Mouse (Mus musculus) CH12.LX (cell line): ENCODE results near the gene P2rx1. TPM values are rescaled to one million over a fixed set of nuclear protein-coding genes. Genes with fewer than 3 reads are reported as not detected.

ENCODE experiments used
- DNase-seq: peaks from one replicate; pipeline ENCODE4 v3.0.0-alpha.2; 2013; ENCODE audit errors: extremely low read depth
- H3K27ac ChIP-seq: 2 replicates; pipeline ENCODE4 v1.5.1; 2012; ENCODE audit warnings: low read depth, mild to moderate bottlenecking, control low read depth, moderate library complexity; ENCODE audit not compliant: insufficient read depth
- H3K27me3 ChIP-seq: replicated peaks from 2 replicates; pipeline ENCODE3; 2012; ENCODE audit warnings: inconsistent platforms
- H3K36me3 ChIP-seq, 2 experiments: replicated peaks in 1 of 2; 2 replicates each; pipeline versions ENCODE3 to v1.6.1; 2012; ENCODE audit warnings: inconsistent platforms in 1 of 2, low read length in 1 of 2, mild to moderate bottlenecking in 1 of 2, mixed read lengths in 1 of 2, moderate library complexity in 1 of 2; ENCODE audit not compliant: control insufficient read depth in 1 of 2, insufficient read depth in 1 of 2
- H3K4me1 ChIP-seq, 2 experiments: 2 replicates each; pipeline ENCODE4 v1.6.1; 2012; ENCODE audit warnings: inconsistent platforms in 1 of 2, moderate library complexity in 1 of 2; ENCODE audit not compliant: insufficient read depth in 2 of 2, control insufficient read depth in 1 of 2
- H3K4me2 ChIP-seq: 2 replicates; pipeline ENCODE4 v1.6.1; 2012; ENCODE audit warnings: low read depth, mild to moderate bottlenecking, control low read depth; ENCODE audit not compliant: poor library complexity, insufficient read depth, severe bottlenecking
- H3K4me3 ChIP-seq, 3 experiments: fragments of 150-350 bp in 1 of 3; sonication (generic) in 1 of 3; replicated peaks in 1 of 3; 2 replicates each; pipeline versions ENCODE3 to v1.5.1; 2011 to 2012; ENCODE audit warnings: low read depth in 2 of 3, low read length in 2 of 3, mild to moderate bottlenecking in 2 of 3, moderate library complexity in 2 of 3, control low read depth in 1 of 3, improper control_type of control experiment in 1 of 3, inconsistent platforms in 1 of 3, mixed read lengths in 1 of 3; ENCODE audit not compliant: poor library complexity in 1 of 3
- H3K79me2 ChIP-seq: replicated peaks from 2 replicates; pipeline ENCODE4 v1.6.1; 2012; ENCODE audit warnings: mild to moderate bottlenecking, moderate library complexity; ENCODE audit not compliant: control insufficient read depth, poor library complexity, insufficient read depth, severe bottlenecking; ENCODE audit errors: extremely low read depth
- H3K9ac ChIP-seq: 2 replicates; pipeline ENCODE4 v1.6.1; 2012; ENCODE audit warnings: low read depth, mild to moderate bottlenecking, control low read depth, moderate library complexity; ENCODE audit not compliant: insufficient read depth
- H3K9me3 ChIP-seq: replicated peaks from 2 replicates; pipeline ENCODE3; 2012; ENCODE audit warnings: low read length, inconsistent platforms, mixed read lengths
- CTCF ChIP-seq, 2 experiments: IDR thresholded peaks in 1 of 2; conservative IDR thresholded peaks in 1 of 2; 2 replicates each; pipeline ENCODE4 v1.5.1; 2011 to 2012; ENCODE audit warnings: low read depth in 2 of 2, low read length in 2 of 2, improper control_type of control experiment in 1 of 2, inconsistent platforms in 1 of 2, mild to moderate bottlenecking in 1 of 2, moderate library complexity in 1 of 2
- E2F4 ChIP-seq: IDR thresholded peaks from 2 replicates; pipeline ENCODE4 v1.6.1; 2011; ENCODE audit warnings: low read depth, low read length, improper control_type of control experiment; ENCODE audit not compliant: insufficient replicate concordance
- EP300 ChIP-seq: IDR thresholded peaks from 2 replicates; pipeline ENCODE4 v1.6.1; 2011; ENCODE audit warnings: low read length, improper control_type of control experiment
- ETS1 ChIP-seq: conservative IDR thresholded peaks from 2 replicates; pipeline ENCODE4 v1.6.1; 2012; ENCODE audit warnings: low read depth, mild to moderate bottlenecking, inconsistent platforms, low read length, improper control_type of control experiment, moderate library complexity
- GABPA ChIP-seq: IDR thresholded peaks from 2 replicates; pipeline ENCODE4 v1.6.1; 2012; ENCODE audit warnings: low read depth, low read length, improper control_type of control experiment, inconsistent platforms; ENCODE audit not compliant: insufficient replicate concordance
- HCFC1 ChIP-seq: IDR thresholded peaks from 2 replicates; pipeline ENCODE4 v1.6.1; 2012; ENCODE audit warnings: low read depth, mild to moderate bottlenecking, inconsistent platforms, low read length, improper control_type of control experiment
- IRF4 ChIP-seq: IDR thresholded peaks from 2 replicates; pipeline ENCODE4 v1.6.1; 2014; ENCODE audit warnings: low read depth, mild to moderate bottlenecking, inconsistent platforms, low read length, improper control_type of control experiment
- JUND ChIP-seq: conservative IDR thresholded peaks from 2 replicates; pipeline ENCODE4 v1.6.1; 2011; ENCODE audit warnings: low read depth, low read length, improper control_type of control experiment
- MAFK ChIP-seq: IDR thresholded peaks from 2 replicates; pipeline ENCODE4 v1.6.1; 2011; ENCODE audit warnings: low read length, improper control_type of control experiment; ENCODE audit not compliant: insufficient replicate concordance
- MAX ChIP-seq: IDR thresholded peaks from 2 replicates; pipeline ENCODE4 v1.6.1; 2011; ENCODE audit warnings: low read length, improper control_type of control experiment
- MEF2A ChIP-seq: IDR thresholded peaks from 2 replicates; pipeline ENCODE4 v1.6.1; 2014; ENCODE audit warnings: low read depth, mild to moderate bottlenecking, inconsistent platforms, low read length, improper control_type of control experiment, borderline replicate concordance
- MXI1 ChIP-seq: IDR thresholded peaks from 2 replicates; pipeline ENCODE4 v1.6.1; 2011; ENCODE audit warnings: mild to moderate bottlenecking, low read depth, low read length, improper control_type of control experiment
- NELFE ChIP-seq: IDR thresholded peaks from 2 replicates; pipeline ENCODE4 v1.6.1; 2011; ENCODE audit warnings: low read depth, low read length, improper control_type of control experiment
- NRF1 ChIP-seq: IDR thresholded peaks from 2 replicates; pipeline ENCODE4 v1.6.1; 2014; ENCODE audit warnings: low read depth, mild to moderate bottlenecking, inconsistent platforms, low read length, improper control_type of control experiment, moderate library complexity
- PAX5 ChIP-seq: IDR thresholded peaks from 2 replicates; pipeline ENCODE4 v1.6.1; 2012; ENCODE audit warnings: low read length, inconsistent platforms, mixed read lengths
- POLR2A ChIP-seq: IDR thresholded peaks from 2 replicates; pipeline ENCODE4 v1.6.1; 2011; ENCODE audit warnings: low read depth, mild to moderate bottlenecking, improper control_type of control experiment, low read length
- RAD21 ChIP-seq: IDR thresholded peaks from 2 replicates; pipeline ENCODE4 v1.6.1; 2011; ENCODE audit warnings: low read depth, mild to moderate bottlenecking, low read length, improper control_type of control experiment, moderate library complexity
- SMC3 ChIP-seq: IDR thresholded peaks from 2 replicates; pipeline ENCODE4 v1.6.1; 2011; ENCODE audit warnings: low read depth, low read length, improper control_type of control experiment
- TBP ChIP-seq: conservative IDR thresholded peaks from 2 replicates; pipeline ENCODE4 v1.6.1; 2011; ENCODE audit warnings: low read depth, low read length, improper control_type of control experiment
- TCF12 ChIP-seq: IDR thresholded peaks from 2 replicates; pipeline ENCODE4 v1.6.1; 2014; ENCODE audit warnings: low read depth, mild to moderate bottlenecking, inconsistent platforms, low read length, improper control_type of control experiment
- UBTF ChIP-seq: IDR thresholded peaks from 2 replicates; pipeline ENCODE4 v1.6.1; 2012; ENCODE audit warnings: low read depth, mild to moderate bottlenecking, inconsistent platforms, low read length, improper control_type of control experiment, moderate library complexity
- ZC3H11A ChIP-seq: IDR thresholded peaks from 2 replicates; pipeline ENCODE4 v1.6.1; 2012; ENCODE audit warnings: low read depth, mild to moderate bottlenecking, inconsistent platforms, low read length, improper control_type of control experiment
- ZKSCAN1 ChIP-seq: IDR thresholded peaks from 2 replicates; pipeline ENCODE4 v1.6.1; 2012; ENCODE audit warnings: low read depth, inconsistent platforms, low read length, improper control_type of control experiment, borderline replicate concordance
- ZNF384 ChIP-seq: IDR thresholded peaks from 2 replicates; pipeline ENCODE4 v1.6.1; 2012; ENCODE audit warnings: low read depth, low read length, improper control_type of control experiment, inconsistent platforms
- dilution Hi-C: fragments of 300-500 bp; cut with MboI; formaldehyde crosslinking; loops from 2 replicates; pipeline ENCODE4 v1.14.3; 2020; ENCODE audit warnings: low sequenced_read_pairs; ENCODE audit not compliant: extremely low pct_unique_long_range_greater_than_20kb, extremely low pct_ligation_motif_present
- in situ Hi-C: fragments of 300-500 bp; cut with MboI; formaldehyde crosslinking; loops from 3 replicates; pipeline ENCODE4 v1.14.3; 2019; ENCODE audit warnings: low sequenced_read_pairs, low pct_ligation_motif_present, low pct_unique_long_range_greater_than_20kb, mixed read lengths
- polyA plus RNA-seq: library from polyadenylated mRNA; unstranded; fragments of >175 nt; gene quantifications from 2 replicates; pipeline ENCODE4 v1.2.1, GENCODE M21; 2012; ENCODE audit warnings: low read depth; ENCODE audit not compliant: insufficient read length
- total RNA-seq, 2 experiments: library from RNA; depleted of rRNA; stranded (reverse); fragments of 300-350 nt in 1 of 2; fragments of >200 nt in 1 of 2; gene quantifications; 2 replicates each; pipeline ENCODE4 v1.2.3; 2012 to 2014

P2rx1 gene
- total and polyA plus RNA-seq, 3 experiments, result 15.9 to 23.3 (median 21.5) TPM

DNA sequence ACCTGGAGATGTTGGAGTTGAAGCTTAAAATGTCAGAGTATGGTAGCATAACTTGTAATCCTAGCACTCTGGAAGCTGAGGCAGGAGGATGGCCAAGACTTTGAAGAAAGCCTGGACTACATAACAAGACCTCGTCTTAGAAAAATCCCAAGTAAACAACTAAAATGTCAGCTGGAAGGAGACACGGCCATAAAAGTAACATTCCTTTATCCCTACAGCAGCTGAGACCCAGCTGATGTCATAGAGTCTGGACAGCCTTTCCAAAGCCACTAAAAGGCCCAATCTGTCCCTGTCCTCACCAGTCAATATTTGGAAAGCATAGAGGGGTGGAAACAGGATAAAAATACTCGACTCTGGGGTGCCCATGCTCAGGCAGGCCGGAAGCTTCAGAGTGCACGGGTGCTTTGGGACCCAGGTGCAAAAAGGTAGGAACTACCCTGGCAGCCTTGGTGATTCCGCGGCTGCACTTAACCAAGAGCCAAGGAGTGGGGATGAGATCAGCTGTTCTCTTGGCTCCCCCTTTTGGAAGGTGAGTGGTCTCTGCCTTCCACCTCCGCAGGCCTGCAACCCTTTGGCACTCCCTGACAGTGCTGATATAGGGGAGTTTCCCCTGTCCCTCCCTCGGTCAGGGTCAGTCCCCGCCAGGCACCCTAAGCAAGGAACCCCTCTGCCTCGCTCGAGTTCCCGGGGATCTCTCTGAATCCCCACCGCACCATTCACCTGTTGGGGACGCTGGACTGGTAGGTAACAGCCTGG is 38.8 kb upstream of the P2rx1 start:
- no peaks in the 10 kb centered on the region for H3K27me3 ChIP-seq
- dilution Hi-C loops, result no loop called here
- in situ Hi-C loops, result no loop called here
- peaks cover 28% of the 10 kb centered on the region for H3K79me2 ChIP-seq
- H3K27ac ChIP-seq, result no peak overlapping the region
- no peaks in the 10 kb centered on the region for H3K9me3 ChIP-seq
- peak overlapping the region in 2 of 3 experiments; percentile 38 to 80 for H3K4me3 ChIP-seq
- peaks cover 5 to 9% of the 10 kb centered on the region in 2 experiments for H3K36me3 ChIP-seq
- peak overlapping the region; percentile 41; the same call in 1 of the 2 replicates for H3K4me2 ChIP-seq
- TF ChIP-seq RAD21 (peak; percentile 48), JUND (no peak), POLR2A (no peak), NELFE (no peak), CTCF (conservative IDR thresholded peaks at IDR 0.05 in 1 of 2, IDR thresholded peaks at IDR 0.05 in 1 of 2; ENCODE audit: low read depth in 2 of 2, low read length in 2 of 2) (peak in 1 of 2 experiments; percentile 38; a peak in 2 of 4 replicates), SMC3 (peak; percentile 31), MAFK (no peak), HCFC1 (no peak), TCF12 (no peak)
- H3K9ac ChIP-seq, result no peak overlapping the region; the same call in 1 of the 2 replicates
- no peak for DNase-seq
- H3K4me1 ChIP-seq, result peaks cover 40 to 83% of the 10 kb centered on the region in 2 experiments

DNA sequence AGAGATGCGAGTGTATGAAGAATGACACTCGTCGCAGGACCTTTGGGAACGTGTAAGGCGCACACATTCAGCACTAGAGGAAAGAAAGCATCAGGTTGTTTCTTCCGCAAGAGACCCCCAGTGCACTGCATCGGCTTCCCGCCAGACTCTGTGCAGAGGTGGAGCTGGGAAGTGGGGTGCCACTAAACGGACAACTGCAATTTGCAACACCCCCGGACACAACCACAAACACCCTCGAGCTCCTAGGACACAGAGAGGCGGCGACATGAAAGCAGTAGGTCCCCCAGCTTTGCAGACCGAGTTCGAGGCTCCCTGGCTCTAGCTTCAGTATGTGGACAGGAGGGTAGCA is 38.2 kb upstream of the P2rx1 start:
- Histone ChIP-seq H3K79me2 (peaks cover 34% of the 10 kb centered on the region), H3K9me3 (no peaks in the 10 kb centered on the region), H3K27me3 (no peaks in the 10 kb centered on the region), H3K4me1 (peaks cover 37 to 83% of the 10 kb centered on the region in 2 experiments), H3K4me2 (peak overlapping the region; percentile 41), H3K27ac (no peak overlapping the region), H3K4me3 (peak overlapping the region; percentile 38 to 80 (median 75)), H3K36me3 (peaks cover 8 to 15% of the 10 kb centered on the region in 2 experiments), H3K9ac (no peak overlapping the region; the same call in 1 of the 2 replicates)
- no peak for TF ChIP-seq NELFE
- no peak for TF ChIP-seq ETS1
- TF ChIP-seq MEF2A, result no peak
- TF ChIP-seq MAFK, result no peak
- no peak for TF ChIP-seq IRF4
- TF ChIP-seq ZC3H11A, result no peak
- no peak for TF ChIP-seq ZNF384
- TF ChIP-seq MXI1, result no peak
- TF ChIP-seq EP300, result no peak
- no peak for TF ChIP-seq MAX
- TF ChIP-seq UBTF, result no peak
- no peak for TF ChIP-seq PAX5
- no peak for TF ChIP-seq GABPA
- no peak for TF ChIP-seq E2F4
- TF ChIP-seq ZKSCAN1, result no peak
- no peak for TF ChIP-seq NRF1
- TF ChIP-seq JUND, result no peak
- no peak for TF ChIP-seq TBP
- no peak for DNase-seq
- in situ Hi-C loops, result no loop called here
- dilution Hi-C loops, result no loop called here
